Mouse (Mus musculus) bone marrow, adult 2 months (tissue): ENCODE results near the gene Gorasp1.

Source experiments
- CTCF ChIP-seq: fragments of 200-500 bp; IDR thresholded peaks from 2 replicates; pipeline ENCODE4 v1.5.1; 2011; ENCODE audit warnings: low read length, control low read depth; ENCODE audit not compliant: control insufficient read depth, insufficient read depth
- POLR2A ChIP-seq: fragments of 200-500 bp; IDR thresholded peaks from 2 replicates; pipeline ENCODE4 v1.6.1; 2011; ENCODE audit warnings: low read depth, mild to moderate bottlenecking, control low read depth, low read length, borderline replicate concordance; ENCODE audit not compliant: control insufficient read depth

- TF ChIP-seq CTCF (no peak), POLR2A (no peak)
These were observed 35.2 kb upstream of the Gorasp1 start for GRCm38 (mm10) chr9:119972582-119972981.
